ENCODE assay signal across 8 mouse cellular contexts in the genomic region with DNA sequence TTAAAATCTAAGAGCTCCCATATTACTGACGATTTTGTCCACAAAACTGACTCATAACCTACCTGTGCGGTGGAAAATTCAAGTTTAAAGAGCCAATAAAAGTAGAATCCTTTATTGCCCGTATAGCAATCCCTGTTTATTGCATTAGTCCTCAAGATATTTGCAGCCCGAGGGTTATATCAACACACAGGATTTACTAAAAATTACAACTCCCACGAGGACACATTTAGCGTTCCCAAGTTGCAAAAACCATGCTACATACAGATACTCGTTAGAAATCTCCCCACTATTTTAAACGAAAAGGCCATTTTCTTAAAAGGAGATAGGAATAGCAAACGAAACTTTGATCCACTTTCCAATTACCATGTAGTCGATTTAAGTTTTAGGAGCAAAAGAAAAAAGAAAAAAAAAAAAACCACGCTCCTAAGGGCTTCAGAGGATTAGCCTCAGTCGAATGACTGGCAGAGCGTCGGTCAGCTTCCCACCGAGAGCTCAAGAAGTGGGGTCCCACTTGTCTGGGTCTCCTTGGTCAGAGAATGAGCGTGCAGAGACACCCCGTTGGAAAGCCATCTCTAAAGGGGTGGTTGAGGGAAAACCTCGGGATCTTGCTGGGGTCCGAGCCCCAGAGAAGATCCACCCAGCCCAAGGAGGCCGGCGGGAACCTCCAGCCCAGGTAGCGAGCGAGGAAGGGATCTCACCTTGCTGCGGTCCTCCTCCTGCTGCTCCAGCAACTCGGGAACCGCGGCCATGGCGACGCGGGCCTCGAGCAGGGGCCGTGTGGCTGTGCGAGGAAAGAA. TPM values are rescaled to one million over a fixed set of nuclear protein-coding genes. Genes with fewer than 3 reads are reported as not detected.
DNase-seq lines count a peak whose midpoint lies in the region; ATAC-seq and TF ChIP-seq lines count a peak whose summit lies in the region.

No protein-coding gene starts in this region.

- H3K27ac ChIP-seq in heart, adult 2 months: peak overlapping the region; percentile 99
- peak overlapping the region; percentile 82 for H3K27ac ChIP-seq in CH12.LX (ENCODE audit: insufficient read depth, low read depth)
- peak overlapping the region; percentile 90 for H3K27ac ChIP-seq in forebrain, embryonic 12.5 days
- peak overlapping the region; percentile 97 for H3K27ac ChIP-seq in liver, embryonic 15.5 days (replicated peaks)

- H3K9me3 ChIP-seq in CH12.LX (replicated peaks; ENCODE audit: low read length): no peaks in the 10 kb centered on the region
- no peaks in the 10 kb centered on the region for H3K9me3 ChIP-seq in forebrain, embryonic 12.5 days
- H3K9me3 ChIP-seq in liver, embryonic 15.5 days (replicated peaks): no peaks in the 10 kb centered on the region

- ATAC-seq in forebrain, embryonic 12.5 days (ENCODE audit: low FRiP score): peak; percentile 31
- ATAC-seq in liver, embryonic 15.5 days (ENCODE audit: insufficient read depth): no peak; the same call in 1 of the 2 replicates

- H3K4me2 ChIP-seq in CH12.LX (ENCODE audit: insufficient read depth, low read depth, poor library complexity, severe bottlenecking): no peak overlapping the region
- peak overlapping the region; percentile 60 for H3K4me2 ChIP-seq in forebrain, embryonic 12.5 days
- H3K4me2 ChIP-seq in liver, embryonic 15.5 days: peak overlapping the region; percentile 78

- peaks cover 19% of the 10 kb centered on the region for H3K36me3 ChIP-seq in heart, adult 2 months (ENCODE audit: control insufficient read depth, insufficient read depth, low read length)
- H3K36me3 ChIP-seq in CH12.LX (replicated peaks in 1 of 2; ENCODE audit: control insufficient read depth in 1 of 2, insufficient read depth in 1 of 2, low read length in 1 of 2): peaks cover 3 to 46% of the 10 kb centered on the region in 2 experiments
- no peaks in the 10 kb centered on the region for H3K36me3 ChIP-seq in forebrain, embryonic 12.5 days (replicated peaks)
- peaks cover 27% of the 10 kb centered on the region for H3K36me3 ChIP-seq in liver, embryonic 15.5 days (replicated peaks)

- WGBS in heart, adult 2 months: under 1% methylated on average over 30 of the region's 33 CpGs
- WGBS in forebrain, embryonic 12.5 days: under 1% methylated on average over 33 of the region's 33 CpGs
- 0% methylated on average over 24 of the region's 33 CpGs for WGBS in liver, embryonic 15.5 days (ENCODE audit: insufficient replicate concordance)

- TF ChIP-seq POLR2A in heart, adult 2 months (IDR thresholded peaks at IDR 0.05; ENCODE audit: insufficient read depth, low read depth, low read length): no peak
- no peak for TF ChIP-seq POLR2A in CH12.LX (IDR thresholded peaks at IDR 0.05; ENCODE audit: low read depth, low read length)

- DNase-seq in heart, adult 2 months: no peak
- no peak for DNase-seq in heart, postnatal 4 days
- DNase-seq in CH12.LX (ENCODE audit: extremely low read depth): no peak
- DNase-seq in urinary bladder, postnatal 10 days (ENCODE audit: low spot score): no peak
- no peak for DNase-seq in left cerebral cortex, postnatal 36 days (ENCODE audit: low spot score in 2 of 2)
- DNase-seq in right cerebral cortex, postnatal 4 days: no peak

- dilution Hi-C loops in CH12.LX (cut with MboI; ENCODE audit: extremely low pct_ligation_motif_present, extremely low pct_unique_long_range_greater_than_20kb, low sequenced_read_pairs): no loop called here

- no peak for TF ChIP-seq EP300 in heart, adult 2 months (IDR thresholded peaks at IDR 0.05; ENCODE audit: insufficient read depth, low read depth, low read length)
- TF ChIP-seq EP300 in CH12.LX (IDR thresholded peaks at IDR 0.05; ENCODE audit: low read length): no peak

- H3K27me3 ChIP-seq in heart, adult 2 months (ENCODE audit: control insufficient read depth, insufficient read depth, low read length): no peaks in the 10 kb centered on the region
- H3K27me3 ChIP-seq in CH12.LX (replicated peaks): no peaks in the 10 kb centered on the region
- H3K27me3 ChIP-seq in forebrain, embryonic 12.5 days: no peaks in the 10 kb centered on the region
- H3K27me3 ChIP-seq in liver, embryonic 15.5 days: no peaks in the 10 kb centered on the region

- no peak for TF ChIP-seq RAD21 in CH12.LX (IDR thresholded peaks at IDR 0.05; ENCODE audit: low read depth, low read length)

- H3K4me1 ChIP-seq in heart, adult 2 months (ENCODE audit: control insufficient read depth, insufficient read depth, low read length): peaks cover 1% of the 10 kb centered on the region
- peaks cover 2 to 29% of the 10 kb centered on the region in 2 experiments for H3K4me1 ChIP-seq in CH12.LX (ENCODE audit: control insufficient read depth in 1 of 2, insufficient read depth in 2 of 2)
- H3K4me1 ChIP-seq in forebrain, embryonic 12.5 days: peaks cover 41% of the 10 kb centered on the region
- H3K4me1 ChIP-seq in liver, embryonic 15.5 days (replicated peaks): peaks cover 77% of the 10 kb centered on the region

- peak overlapping the region; percentile 97 for H3K9ac ChIP-seq in heart, adult 2 months (ENCODE audit: low read depth, low read length)
- H3K9ac ChIP-seq in CH12.LX (ENCODE audit: insufficient read depth, low read depth): peak overlapping the region; percentile 97
- peak overlapping the region; percentile 98 for H3K9ac ChIP-seq in forebrain, embryonic 12.5 days
- peak overlapping the region; percentile 97 for H3K9ac ChIP-seq in liver, embryonic 15.5 days

- in situ Hi-C loops in CH12.LX (cut with MboI; ENCODE audit: low pct_ligation_motif_present, low pct_unique_long_range_greater_than_20kb, low sequenced_read_pairs): no loop called here

- peak overlapping the region; percentile 97 for H3K4me3 ChIP-seq in heart, adult 2 months
- H3K4me3 ChIP-seq in CH12.LX (replicated peaks in 1 of 3; ENCODE audit: low read depth in 2 of 3, low read length in 2 of 3, poor library complexity in 1 of 3): peak overlapping the region; percentile 78 to 89 (median 83)
- peak overlapping the region; percentile 88 for H3K4me3 ChIP-seq in forebrain, embryonic 12.5 days (replicated peaks)
- peak overlapping the region; percentile 94 for H3K4me3 ChIP-seq in liver, embryonic 15.5 days (replicated peaks)

- peaks cover 2% of the 10 kb centered on the region for H3K79me2 ChIP-seq in heart, adult 2 months (replicated peaks; ENCODE audit: control insufficient read depth, insufficient read depth, low read length)
- H3K79me2 ChIP-seq in CH12.LX (replicated peaks; ENCODE audit: control insufficient read depth, extremely low read depth, insufficient read depth, poor library complexity, severe bottlenecking): peaks cover 79% of the 10 kb centered on the region

- TF ChIP-seq CTCF in heart, adult 2 months (IDR thresholded peaks at IDR 0.05): no peak
- TF ChIP-seq CTCF in CH12.LX (conservative IDR thresholded peaks at IDR 0.05 in 1 of 2, IDR thresholded peaks at IDR 0.05 in 1 of 2; ENCODE audit: low read depth in 2 of 2, low read length in 2 of 2): no peak

- intact Hi-C loops in heart, adult 2 months (cut with DNase I): loop anchor here (2.0 to 5.0 kb wide), 2 partner anchors 99 to 263 kb away; a partner anchor contains a TSS
- intact Hi-C loops in left cerebral cortex, postnatal 36 days (cut with DNase I): loop anchor here (1.0 to 10.0 kb wide), 3 partner anchors 99 to 355 kb away; a partner anchor contains a TSS

TF ChIP-seq in CH12.LX, 34 proteins besides CTCF, POLR2A, EP300 and RAD21:
- TF ChIP-seq GABPA (IDR thresholded peaks at IDR 0.05; ENCODE audit: insufficient replicate concordance, low read depth, low read length): no peak
- TF ChIP-seq RCOR1 (conservative IDR thresholded peaks at IDR 0.05; ENCODE audit: low read depth, low read length): no peak
- TF ChIP-seq NRF1 (IDR thresholded peaks at IDR 0.05; ENCODE audit: low read depth, low read length): no peak
- no peak for TF ChIP-seq ZKSCAN1 (IDR thresholded peaks at IDR 0.05; ENCODE audit: borderline replicate concordance, low read depth, low read length)
- TF ChIP-seq ZMIZ1 (IDR thresholded peaks at IDR 0.05; ENCODE audit: low read depth, low read length): no peak
- TF ChIP-seq TBP (conservative IDR thresholded peaks at IDR 0.05; ENCODE audit: low read depth, low read length): 0 out of 2 replicates have a peak, but pooled peaks have one; percentile 30
- TF ChIP-seq POLR2AphosphoS2 (IDR thresholded peaks at IDR 0.05; ENCODE audit: low read depth, low read length): peak; percentile 2; the same call in 1 of the 2 replicates

RNA-seq across cellular contexts. Expression of a gene that starts 0.6 kb away (rescaled TPM):
- 10 to 100 TPM; 16.4 to 17.5 TPM for total RNA-seq in heart, adult 2 months (2021)
- 7.3 and 11.9 TPM in 2 replicates for polyA plus RNA-seq in heart, adult 2 months (2012; rRNA removed)
- 10 to 100 TPM; 10.2 to 11.8 TPM for total RNA-seq in heart, postnatal 4 days (2021)
- total RNA-seq in CH12.LX (2012; rRNA removed): 10.6 and 13.0 TPM in 2 replicates
- total RNA-seq in CH12.LX (2014; rRNA removed): 20.7 and 21.9 TPM in 2 replicates
- 19.7 and 20.2 TPM in 2 replicates for polyA plus RNA-seq in CH12.LX (2012; ENCODE audit: insufficient read length, low read depth)
- 17.5 and 17.9 TPM in 2 replicates for polyA plus RNA-seq in forebrain, embryonic 12.5 days (2016; fragmentation: Nextera tagmentation; extraction: Ambion mirVana)
- polyA plus RNA-seq in liver, embryonic 15.5 days (2015; fragmentation: Nextera tagmentation; extraction: Ambion mirVana): 9.8 and 10.5 TPM in 2 replicates
- total RNA-seq in left cerebral cortex, postnatal 36 days (2021): 1 to 10 TPM; 4.8 to 5.3 TPM

RNA-seq across cellular contexts. Expression of a gene that starts 0.8 kb away (rescaled TPM):
- 10 to 100 TPM; 51.5 to 55.3 TPM for total RNA-seq in heart, adult 2 months (2021)
- 22.2 and 39.7 TPM in 2 replicates for polyA plus RNA-seq in heart, adult 2 months (2012; rRNA removed)
- 10 to 100 TPM; 65.8 to 68.2 TPM for total RNA-seq in heart, postnatal 4 days (2021)
- total RNA-seq in CH12.LX (2012; rRNA removed): 380 and 456 TPM in 2 replicates
- total RNA-seq in CH12.LX (2014; rRNA removed): 1,220 and 1,259 TPM in 2 replicates
- 652 and 666 TPM in 2 replicates for polyA plus RNA-seq in CH12.LX (2012; ENCODE audit: insufficient read length, low read depth)
- polyA plus RNA-seq in forebrain, embryonic 12.5 days (2016; fragmentation: Nextera tagmentation; extraction: Ambion mirVana): 93.7 and 98.9 TPM in 2 replicates
- polyA plus RNA-seq in liver, embryonic 15.5 days (2015; fragmentation: Nextera tagmentation; extraction: Ambion mirVana): 55.7 and 59.4 TPM in 2 replicates
- total RNA-seq in left cerebral cortex, postnatal 36 days (2021): 10 to 100 TPM; 68.7 to 78.9 TPM

Comparison
In these comparisons a context has a peak if more than half of its experiments do, and no peak if none do; other contexts are left out.
1. RNA of a gene that starts 0.8 kb away (total RNA-seq): 380 to 1,259 TPM in CH12.LX; 68.7 to 78.9 TPM in left cerebral cortex, postnatal 36 days, 65.8 to 68.2 TPM in heart, postnatal 4 days and 51.5 to 55.3 TPM in heart, adult 2 months; every median in the first group is over 4 times any median in the second.
2. Peak in every context shown above with its lines, with median percentiles within 50 percentile points of each other: H3K27ac ChIP-seq, H3K4me3 ChIP-seq and H3K9ac ChIP-seq.